Mouse (Mus musculus) lung, postnatal 0 days (tissue): Measurements from ENCODE around the gene Fry.

Source experiments
- CTCF ChIP-seq: IDR thresholded peaks from 2 replicates; pipeline ENCODE4 v1.5.1; 2016; ENCODE audit warnings: antibody characterized with exemption, mild to moderate bottlenecking
- EP300 ChIP-seq: IDR thresholded peaks from 2 replicates; pipeline ENCODE4 v1.6.1; 2016; ENCODE audit warnings: antibody characterized with exemption, mild to moderate bottlenecking, control low read depth

DNA sequence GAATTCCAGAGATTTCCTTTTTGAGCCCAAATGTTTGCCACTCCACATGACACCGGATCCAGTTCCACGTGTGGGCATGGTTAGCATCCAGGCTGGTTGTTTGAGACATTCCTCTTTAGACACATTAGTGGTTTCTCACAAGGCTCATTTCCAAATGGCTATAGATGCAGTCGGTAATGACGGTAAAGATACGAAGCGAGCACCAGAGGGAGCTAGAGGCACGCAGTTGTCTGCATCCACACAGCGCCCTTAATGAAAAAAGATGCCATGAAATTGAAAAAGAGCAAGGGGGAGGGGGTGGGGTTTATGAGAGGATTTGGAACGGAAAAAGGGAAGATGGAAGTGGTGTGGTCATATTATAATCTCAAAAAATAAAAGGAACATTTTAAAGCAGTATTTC is 50.3 kb downstream of the Fry start:
- no peak for TF ChIP-seq EP300
- peak; percentile 81 for TF ChIP-seq CTCF
